Mouse (Mus musculus) spleen, adult 2 months (tissue): Measurements from ENCODE around the gene Sprr2a2.
"Not testable (repeated sequence)": the region's sequence is repeated elsewhere in the genome, so short reads cannot be mapped to it uniquely, and the experiment has no call there.

Experiments
- CTCF ChIP-seq: fragments of 200-500 bp; IDR thresholded peaks from 2 replicates; pipeline ENCODE4 v1.5.1; 2011; ENCODE audit warnings: mild to moderate bottlenecking, inconsistent platforms; ENCODE audit not compliant: insufficient read depth, insufficient read length, insufficient replicate concordance; ENCODE audit errors: extremely low read depth
- POLR2A ChIP-seq: fragments of 200-500 bp; IDR thresholded peaks from 2 replicates; pipeline ENCODE4 v1.6.1; 2011; ENCODE audit warnings: low read depth, low read length, inconsistent platforms

DNA sequence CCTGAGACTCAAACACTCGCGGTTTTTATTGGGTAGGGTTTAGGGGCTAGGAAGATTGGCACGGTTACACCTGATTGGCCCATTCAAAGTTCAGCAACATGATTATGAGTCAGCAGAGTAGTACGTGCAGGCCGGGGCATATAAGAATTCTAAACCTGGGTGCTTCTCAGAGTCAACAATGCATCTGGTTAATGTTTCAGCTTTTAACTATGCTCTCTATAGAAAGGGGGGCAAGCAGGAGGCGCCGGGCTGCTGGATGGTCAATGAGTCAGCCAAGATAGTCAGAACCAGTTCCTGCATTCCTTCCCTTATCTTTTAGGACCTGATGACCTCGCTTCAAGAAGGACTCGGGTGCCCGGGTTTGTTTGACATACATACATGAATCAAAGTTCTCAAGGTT lies 30.5 kb downstream of the Sprr2a2 start:
- not testable (repeated sequence) for TF ChIP-seq CTCF, POLR2A
